Mouse (Mus musculus): ENCODE data around the gene Guk1.

DNA sequence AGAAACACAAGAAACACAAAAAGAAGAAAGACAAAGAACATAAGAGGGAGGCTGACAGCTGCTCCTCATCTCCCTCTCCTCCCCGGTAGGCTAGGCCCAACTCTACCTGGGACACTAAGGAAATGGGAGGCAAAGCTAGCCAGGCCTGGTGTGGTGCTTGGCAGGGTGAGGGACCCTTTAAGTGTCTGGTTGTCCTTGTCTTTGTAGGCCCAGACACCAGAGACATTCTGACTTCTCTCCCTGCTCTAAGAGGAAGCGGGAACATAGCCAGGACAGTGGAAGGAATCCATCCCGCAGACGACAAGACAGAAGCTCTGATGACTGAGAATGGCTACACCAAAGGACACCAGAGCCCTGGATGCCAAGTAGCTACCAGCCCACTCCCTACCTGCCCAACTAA lies 18.0 kb upstream of the Guk1 start:
- TF ChIP-seq CTCF (IDR thresholded peaks at IDR 0.05; ENCODE audit: extremely low read depth, insufficient read depth, insufficient read length, insufficient replicate concordance) (no peak), POLR2A (IDR thresholded peaks at IDR 0.05; ENCODE audit: low read depth, low read length) (no peak)
